Mouse (Mus musculus) hindbrain, embryonic 15.5 days (tissue): Measurements from ENCODE around the gene Skida1. TPM values are rescaled to one million over a fixed set of nuclear protein-coding genes. Genes with fewer than 3 reads are reported as not detected.

ENCODE experiments used
- ATAC-seq: fragments of 200-750 bp; cut with Nextera tagmentation; 2 replicates; pipeline ENCODE4 v1.8.0; 2017; ENCODE audit warnings: low read depth, moderate number of reproducible peaks, moderate TSS enrichment; ENCODE audit not compliant: low FRiP score
- H3K27ac ChIP-seq: fragments of 300-500 bp; sonication (generic); replicated peaks from 2 replicates; pipeline ENCODE4 v1.5.1; 2015; ENCODE audit warnings: mild to moderate bottlenecking, inconsistent platforms
- H3K27me3 ChIP-seq: fragments of 300-500 bp; sonication (generic); 2 replicates; pipeline ENCODE4 v1.6.1; 2015; ENCODE audit warnings: control low read depth, inconsistent platforms
- H3K36me3 ChIP-seq: fragments of 300-500 bp; sonication (generic); 2 replicates; pipeline ENCODE4 v1.6.1; 2015; ENCODE audit warnings: control low read depth, inconsistent platforms
- H3K4me1 ChIP-seq: fragments of 300-500 bp; sonication (generic); replicated peaks from 2 replicates; pipeline ENCODE4 v1.6.1; 2015; ENCODE audit warnings: control low read depth, inconsistent platforms
- H3K4me2 ChIP-seq: fragments of 300-500 bp; sonication (generic); 2 replicates; pipeline ENCODE4 v1.6.1; 2015; ENCODE audit warnings: moderate library complexity, mild to moderate bottlenecking, inconsistent platforms
- H3K4me3 ChIP-seq: fragments of 300-500 bp; sonication (generic); 2 replicates; pipeline ENCODE4 v1.5.1; 2015; ENCODE audit warnings: mild to moderate bottlenecking, inconsistent platforms
- H3K9ac ChIP-seq: fragments of 300-500 bp; sonication (generic); 2 replicates; pipeline ENCODE4 v1.6.1; 2015; ENCODE audit warnings: inconsistent platforms
- H3K9me3 ChIP-seq: fragments of 300-500 bp; sonication (generic); 2 replicates; pipeline ENCODE4 v1.6.1; 2016; ENCODE audit warnings: control low read depth, inconsistent platforms
- WGBS: fragments of 180-500 bp; shearing (Covaris S2); methylation state at CpG from one replicate; pipeline ENCODE4 v1.1.7; 2015; 5-methylcytosine and 5-hydroxymethylcytosine counted together
- microRNA-seq: library from miRNA; unstranded; fragments of <30 nt; microRNA quantifications from one replicate; pipeline ENCODE4, GENCODE M21; 2016
- polyA plus RNA-seq: library from polyadenylated mRNA; unstranded; fragments of >200 nt; fragmentation: Nextera tagmentation; extraction: Ambion mirVana; gene quantifications from 2 replicates; pipeline ENCODE4 v1.2.1, GENCODE M21; 2015

Gene Skida1
- polyA plus RNA-seq, 1 experiment from 2014 or later, result 6.5 TPM

- Histone ChIP-seq H3K9me3 (no peaks in the 10 kb centered on the region), H3K27ac (no peak overlapping the region), H3K9ac (no peak overlapping the region), H3K36me3 (no peaks in the 10 kb centered on the region), H3K27me3 (no peaks in the 10 kb centered on the region), H3K4me3 (no peak overlapping the region), H3K4me2 (no peak overlapping the region), H3K4me1 (no peaks in the 10 kb centered on the region)
- ATAC-seq, result no peak
- 95% methylated on average over 6 of the region's 6 CpGs for whole genome bisulfite sequencing
Measured at GRCm38 (mm10) chr2:18017321-18017720, 31.5 kb downstream of the Skida1 start.

DNA sequence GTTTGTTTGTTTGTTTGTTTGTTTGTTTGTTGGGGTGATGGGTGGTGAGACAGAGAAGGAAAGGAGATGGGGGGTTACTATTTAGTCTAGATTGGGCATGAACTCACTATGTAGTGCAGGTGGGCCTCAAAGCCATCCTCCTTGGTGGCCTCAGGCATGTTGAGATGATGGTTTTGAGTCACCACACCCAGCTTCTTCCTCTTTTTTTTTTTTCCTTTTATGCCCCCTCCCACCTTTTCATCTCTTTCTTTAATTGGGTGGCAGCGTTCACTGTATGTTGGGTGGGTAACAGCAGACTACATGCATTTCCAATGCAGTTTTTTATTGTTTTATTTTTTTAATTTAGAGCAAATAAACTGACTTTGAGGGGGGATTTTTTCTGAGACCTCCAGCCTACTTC is 32.2 kb downstream of the Skida1 start:
- 93% methylated on average over 1 of the region's 1 CpGs for WGBS
- H3K27me3 ChIP-seq, result no peaks in the 10 kb centered on the region
- no peak overlapping the region for H3K27ac ChIP-seq
- ATAC-seq, result no peak
- H3K9me3 ChIP-seq, result no peaks in the 10 kb centered on the region
- no peaks in the 10 kb centered on the region for H3K36me3 ChIP-seq
- no peaks in the 10 kb centered on the region for H3K4me1 ChIP-seq
- no peak overlapping the region for H3K4me2 ChIP-seq
- no peak overlapping the region for H3K4me3 ChIP-seq
- no peak overlapping the region for H3K9ac ChIP-seq

- H3K27ac ChIP-seq, result no peak overlapping the region
- ATAC-seq, result no peak
- no peaks in the 10 kb centered on the region for H3K36me3 ChIP-seq
- no peaks in the 10 kb centered on the region for H3K4me1 ChIP-seq
- no peak overlapping the region for H3K4me2 ChIP-seq
- no peak overlapping the region for H3K4me3 ChIP-seq
- no peaks in the 10 kb centered on the region for H3K9me3 ChIP-seq
- no peak overlapping the region for H3K9ac ChIP-seq
- 53% methylated on average over 3 of the region's 3 CpGs for WGBS
- H3K27me3 ChIP-seq, result no peaks in the 10 kb centered on the region
Measured at GRCm38 (mm10) chr2:18015581-18015980, 33.3 kb downstream of the Skida1 start.

GRCm38 (mm10) chr2:18012866-18013265 is 36.0 kb downstream of the Skida1 start:
- ATAC-seq, result no peak

GRCm38 (mm10) chr2:18011226-18011625 is 37.6 kb downstream of the Skida1 start:
- WGBS, result 91% methylated on average over 6 of the region's 6 CpGs
- H3K4me3 ChIP-seq, result no peak overlapping the region
- H3K36me3 ChIP-seq, result no peaks in the 10 kb centered on the region
- no peak for ATAC-seq
- H3K9me3 ChIP-seq, result no peaks in the 10 kb centered on the region
- no peak overlapping the region for H3K27ac ChIP-seq
- no peaks in the 10 kb centered on the region for H3K27me3 ChIP-seq
- H3K4me1 ChIP-seq, result no peaks in the 10 kb centered on the region
- H3K4me2 ChIP-seq, result no peak overlapping the region
- H3K9ac ChIP-seq, result no peak overlapping the region

More at GRCm38 (mm10) chr2:18012866-18013265, 36.0 kb downstream of the Skida1 start:
- no peaks in the 10 kb centered on the region for H3K4me1 ChIP-seq
- H3K27me3 ChIP-seq, result no peaks in the 10 kb centered on the region
- H3K4me2 ChIP-seq, result no peak overlapping the region
- H3K9me3 ChIP-seq, result no peaks in the 10 kb centered on the region
- WGBS, result 92% methylated on average over 3 of the region's 3 CpGs
- H3K9ac ChIP-seq, result no peak overlapping the region
- H3K36me3 ChIP-seq, result no peaks in the 10 kb centered on the region
- no peak overlapping the region for H3K27ac ChIP-seq
- no peak overlapping the region for H3K4me3 ChIP-seq

- Histone ChIP-seq H3K27me3 (no peaks in the 10 kb centered on the region), H3K27ac (no peak overlapping the region), H3K9me3 (no peaks in the 10 kb centered on the region), H3K4me1 (no peaks in the 10 kb centered on the region), H3K9ac (no peak overlapping the region), H3K4me3 (no peak overlapping the region), H3K4me2 (no peak overlapping the region), H3K36me3 (no peaks in the 10 kb centered on the region)
- no peak for ATAC-seq
- 33% methylated on average over 8 of the region's 8 CpGs for WGBS
Measured at GRCm38 (mm10) chr2:18005137-18005536, 43.7 kb downstream of the Skida1 start.

DNA sequence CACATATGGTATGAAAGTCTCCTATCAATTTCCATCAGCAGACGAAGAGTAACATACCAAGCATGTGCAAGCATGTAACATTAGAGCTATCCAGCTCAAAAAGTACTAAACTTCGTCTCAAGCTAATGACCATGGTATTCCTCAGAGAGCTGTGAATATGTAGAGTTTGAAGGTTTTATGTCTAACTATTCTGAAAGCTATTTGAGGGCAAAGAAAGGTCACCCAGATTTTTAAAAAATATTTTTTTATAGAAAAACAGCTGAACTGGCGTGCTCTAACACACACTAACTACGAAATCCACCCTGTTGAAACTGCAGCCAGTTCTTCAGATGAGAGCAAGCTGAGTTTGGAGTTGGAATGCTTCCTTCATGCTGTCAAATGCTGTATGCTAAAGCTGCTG is 44.6 kb downstream of the Skida1 start:
- ATAC-seq, result no peak
- H3K4me3 ChIP-seq, result no peak overlapping the region
- H3K27ac ChIP-seq, result no peak overlapping the region
- H3K4me1 ChIP-seq, result no peaks in the 10 kb centered on the region
- H3K9ac ChIP-seq, result no peak overlapping the region
- 87% methylated on average over 4 of the region's 4 CpGs for WGBS
- H3K27me3 ChIP-seq, result no peaks in the 10 kb centered on the region
- H3K4me2 ChIP-seq, result no peak overlapping the region
- no peaks in the 10 kb centered on the region for H3K9me3 ChIP-seq
- no peaks in the 10 kb centered on the region for H3K36me3 ChIP-seq

DNA sequence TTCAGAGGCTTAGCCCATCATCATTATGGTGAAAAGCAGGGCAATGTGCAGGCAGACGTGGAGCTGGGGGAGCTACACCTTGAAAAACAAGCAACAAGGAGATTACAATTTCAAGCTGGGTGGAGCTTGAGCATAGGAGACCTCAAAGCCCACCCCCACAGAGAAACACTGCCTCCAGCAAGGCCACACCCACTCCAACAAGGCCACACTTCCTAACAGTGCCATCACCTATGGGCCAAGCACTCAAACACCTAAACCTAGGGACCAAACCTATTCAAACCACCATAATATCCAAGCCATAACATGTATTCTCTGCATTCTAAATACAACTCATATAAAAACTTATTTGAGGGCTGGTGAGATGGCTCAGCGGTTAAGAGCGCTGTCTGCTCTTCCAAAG is 46.5 kb downstream of the Skida1 start:
- WGBS, result 93% methylated on average over 3 of the region's 3 CpGs
- ATAC-seq, result no peak
- Histone ChIP-seq H3K4me3 (no peak overlapping the region), H3K4me1 (no peaks in the 10 kb centered on the region), H3K9me3 (no peaks in the 10 kb centered on the region), H3K4me2 (no peak overlapping the region), H3K36me3 (no peaks in the 10 kb centered on the region), H3K27me3 (no peaks in the 10 kb centered on the region), H3K27ac (no peak overlapping the region), H3K9ac (no peak overlapping the region)

DNA sequence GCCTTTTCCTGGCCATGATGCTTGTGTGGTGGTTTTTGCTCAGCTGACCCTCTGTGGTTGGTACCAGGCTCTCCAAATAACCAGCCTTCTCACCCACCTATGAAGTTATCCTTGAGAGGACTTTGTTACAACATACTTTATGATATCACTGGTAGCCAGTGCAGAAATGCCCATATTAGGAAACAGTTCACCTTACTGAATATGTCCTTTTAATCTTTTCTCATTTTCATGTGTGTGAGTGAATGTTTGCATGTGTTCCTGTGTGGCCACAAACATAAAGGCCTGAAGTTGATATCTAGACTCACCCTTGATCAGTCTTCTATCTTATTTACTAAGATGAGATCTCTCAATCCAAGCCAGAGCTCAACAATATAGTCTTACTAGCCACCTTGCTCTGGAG is 52.0 kb downstream of the Skida1 start, which contains the start of gene H2al2a:
Gene H2al2a, minus strand, starts transcription at position 101 of the 400 bp plus-strand sequence.
- Histone ChIP-seq H3K4me3 (no peak within 1 kb of the TSS), H3K4me2 (no peak within 1 kb of the TSS), H3K27ac (no peak within 1 kb of the TSS), H3K27me3 (no peaks in the 10 kb centered on the region), H3K36me3 (no peaks in the 10 kb centered on the region), H3K9ac (no peak within 1 kb of the TSS), H3K4me1 (no peaks in the 10 kb centered on the region), H3K9me3 (no peaks in the 10 kb centered on the region)
- no peak for ATAC-seq

Small RNA genes within 50 kb of the gene (microRNA-seq; reads per million reads assigned to microRNA genes)
- gene Mir7655, result 2.6 reads per million, percentile 9 among the genes with 10 or more reads in this experiment

Other genes with a start within 250 kb of the Skida1 start
- gene H2al2a, start 52.1 kb downstream of the Skida1 start, polyA plus RNA-seq, result not detected in 2 replicates
- gene A930004D18Rik, start 11.3 kb downstream of the Skida1 start, polyA plus RNA-seq, result 10.8 and 11.1 TPM in 2 replicates
- 45.6 and 50.0 TPM in 2 replicates for gene Mllt10, start 6.2 kb upstream of the Skida1 start, polyA plus RNA-seq